Mouse (Mus musculus) G1E (cell line): ENCODE data around the gene Huwe1.

ENCODE experiments used
- CTCF ChIP-seq: IDR thresholded peaks from 2 replicates; pipeline ENCODE4 v1.5.1; 2012; ENCODE audit warnings: low read depth, low read length, inconsistent platforms, mixed read lengths
- GATA1 ChIP-seq: IDR thresholded peaks from 2 replicates; pipeline ENCODE4 v1.6.1; 2012; ENCODE audit warnings: borderline replicate concordance, low read length, inconsistent platforms, mixed read lengths

- TF ChIP-seq CTCF (no peak), GATA1 (no peak)
These were observed 128.8 kb downstream of the Huwe1 start for GRCm38 (mm10) chrX:151929390-151929789.
